Mouse (Mus musculus) hindbrain, embryonic 14.5 days (tissue): ENCODE measurements around the gene Rpl4. TPM values are rescaled to one million over a fixed set of nuclear protein-coding genes. Genes with fewer than 3 reads are reported as not detected.

ENCODE experiments used
- ATAC-seq: fragments of 200-750 bp; cut with Nextera tagmentation; 2 replicates; pipeline ENCODE4 v1.8.0; 2017; ENCODE audit warnings: moderate number of reproducible peaks, mild to moderate bottlenecking, moderate TSS enrichment, moderate library complexity; ENCODE audit not compliant: low FRiP score
- DNase-seq: peaks from one replicate; pipeline ENCODE4 v3.0.0-alpha.2; 2015; ENCODE audit warnings: low spot score
- H3K27ac ChIP-seq: fragments of 300-500 bp; sonication (generic); 2 replicates; pipeline ENCODE4 v1.5.1; 2014; ENCODE audit warnings: mild to moderate bottlenecking, moderate library complexity
- H3K27me3 ChIP-seq: fragments of 300-500 bp; sonication (generic); 2 replicates; pipeline ENCODE4 v1.6.1; 2014; ENCODE audit warnings: mild to moderate bottlenecking, low read length, mixed read lengths; ENCODE audit not compliant: control insufficient read depth, insufficient read depth
- H3K36me3 ChIP-seq: fragments of 300-500 bp; sonication (generic); replicated peaks from 2 replicates; pipeline ENCODE4 v1.6.1; 2014; ENCODE audit not compliant: control insufficient read depth, insufficient read depth
- H3K4me1 ChIP-seq: fragments of 300-500 bp; sonication (generic); replicated peaks from 2 replicates; pipeline ENCODE4 v1.6.1; 2014; ENCODE audit warnings: antibody characterized with exemption, low read length, mixed read lengths; ENCODE audit not compliant: control insufficient read depth, insufficient read depth
- H3K4me2 ChIP-seq: fragments of 300-500 bp; sonication (generic); replicated peaks from 2 replicates; pipeline ENCODE4 v1.6.1; 2014; ENCODE audit warnings: mild to moderate bottlenecking, moderate library complexity
- H3K4me3 ChIP-seq: fragments of 300-500 bp; sonication (generic); replicated peaks from 2 replicates; pipeline ENCODE4 v1.5.1; 2014; ENCODE audit warnings: mild to moderate bottlenecking, low read length
- H3K9ac ChIP-seq: fragments of 300-500 bp; sonication (generic); 2 replicates; pipeline ENCODE4 v1.6.1; 2014
- H3K9me3 ChIP-seq: fragments of 300-500 bp; sonication (generic); 2 replicates; pipeline ENCODE4 v1.6.1; 2016; ENCODE audit warnings: low read length; ENCODE audit not compliant: control insufficient read depth
- WGBS: fragments of 180-500 bp; shearing (Covaris S2); extraction: QIAGEN DNeasy Blood & Tissue Kit; methylation state at CpG from one replicate; pipeline ENCODE4 v1.1.7; 2014; 5-methylcytosine and 5-hydroxymethylcytosine counted together
- microRNA-seq: library from miRNA; unstranded; fragments of <30 nt; microRNA quantifications from one replicate; pipeline ENCODE4, GENCODE M21; 2016
- polyA plus RNA-seq: library from polyadenylated mRNA; unstranded; fragments of >200 nt; fragmentation: Nextera tagmentation; extraction: Ambion mirVana; gene quantifications from 2 replicates; pipeline ENCODE4 v1.2.1, GENCODE M21; 2014

Rpl4 gene
- polyA plus RNA-seq, 1 experiment from 2014 or later = 650 TPM

- H3K36me3 ChIP-seq = no peaks in the 10 kb centered on the region
- no peaks in the 10 kb centered on the region for H3K9me3 ChIP-seq
- H3K27me3 ChIP-seq = no peaks in the 10 kb centered on the region
- no peak for DNase-seq
- no peak overlapping the region for H3K27ac ChIP-seq
- no peak overlapping the region for H3K4me2 ChIP-seq
- H3K4me1 ChIP-seq = no peaks in the 10 kb centered on the region
- no peak overlapping the region for H3K4me3 ChIP-seq
- H3K9ac ChIP-seq = no peak overlapping the region
- no peak for ATAC-seq
These were observed 52.6 kb downstream of the Rpl4 start for GRCm38 (mm10) chr9:64225805-64226204.

- Histone ChIP-seq H3K27me3 (no peaks in the 10 kb centered on the region), H3K27ac (no peak overlapping the region), H3K9ac (no peak overlapping the region), H3K4me3 (no peak overlapping the region), H3K36me3 (no peaks in the 10 kb centered on the region), H3K4me1 (peaks cover 8% of the 10 kb centered on the region; the same call in 1 of the 2 replicates), H3K9me3 (no peaks in the 10 kb centered on the region), H3K4me2 (no peak overlapping the region)
- ATAC-seq (no peak), DNase-seq (no peak)
- WGBS = 84% methylated on average over 12 of the region's 12 CpGs
These were observed 54.6 kb downstream of the Rpl4 start for GRCm38 (mm10) chr9:64227736-64228135.

Small RNA genes within 50 kb of the gene (microRNA-seq; reads per million reads assigned to microRNA genes)
- gene Gm24106 = not detected

Other genes with a start within 250 kb of the Rpl4 start
- 2.3 and 2.7 TPM in 2 replicates for gene Smad6, start 151.3 kb upstream of the Rpl4 start, polyA plus RNA-seq
- gene Lctl, start 56.2 kb upstream of the Rpl4 start, polyA plus RNA-seq = not detected in 2 replicates
- gene Zwilch, start 271 bp upstream of the Rpl4 start, polyA plus RNA-seq = 3.6 and 4.3 TPM in 2 replicates
- 24.2 and 27.0 TPM in 2 replicates for gene Snapc5, start 5.9 kb downstream of the Rpl4 start, polyA plus RNA-seq
- gene Uchl4, start 61.8 kb downstream of the Rpl4 start, polyA plus RNA-seq = 2.7 and 2.8 TPM in 2 replicates
- 66.4 and 74.4 TPM in 2 replicates for gene Map2k1, start 80.3 kb downstream of the Rpl4 start, polyA plus RNA-seq
- 71.8 and 73.3 TPM in 2 replicates for gene Tipin, start 108.2 kb downstream of the Rpl4 start, polyA plus RNA-seq
- 21.1 and 23.2 TPM in 2 replicates for gene Dis3l, start 167.9 kb downstream of the Rpl4 start, polyA plus RNA-seq
- 15.6 and 17.4 TPM in 2 replicates for gene Megf11, start 212.3 kb downstream of the Rpl4 start, polyA plus RNA-seq